Comparison of ENCODE assay signal across 26 mouse cellular contexts in the genomic region with DNA sequence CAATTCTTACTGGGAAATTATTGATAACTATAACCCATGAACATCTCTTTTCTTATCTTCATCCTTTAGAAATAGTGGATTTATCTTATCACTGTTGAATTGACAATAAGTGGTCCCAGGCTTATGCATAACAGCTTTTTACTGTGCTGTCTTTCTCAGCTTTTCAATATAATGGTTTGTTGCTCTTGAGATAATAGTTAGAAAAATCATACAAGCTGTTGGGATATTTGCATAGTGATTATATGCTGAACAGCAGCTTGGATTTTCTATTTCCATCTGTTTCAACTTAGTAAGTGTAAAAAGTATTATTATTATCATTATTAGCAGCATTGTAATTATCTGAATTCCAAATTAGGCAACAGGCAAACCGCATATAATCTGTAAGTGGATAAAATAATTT.
DNase-seq lines count a peak whose midpoint lies in the region; ATAC-seq lines count a peak whose summit lies in the region.
"Had no signal": no experiment of that assay in that cellular context is flagged by ENCODE, and none has a peak within 500 bp of the region (broad histone marks: within the 10 kb centered on the region; RNA-seq: fewer than 3 reads in every experiment).

No protein-coding gene starts in this region.

- H3K9ac ChIP-seq in forebrain, embryonic 13.5 days = no peak overlapping the region
- no peak overlapping the region for H3K9ac ChIP-seq in forebrain, embryonic 15.5 days (replicated peaks)
- no peak overlapping the region for H3K9ac ChIP-seq in forebrain, embryonic 12.5 days
- no peak overlapping the region for H3K9ac ChIP-seq in forebrain, embryonic 16.5 days (replicated peaks; ENCODE audit: low read depth, low read length)
- H3K9ac ChIP-seq: embryonic facial prominence, embryonic 13.5 days; embryonic facial prominence, embryonic 15.5 days had no signal

- no peaks in the 10 kb centered on the region for H3K4me1 ChIP-seq in forebrain, embryonic 13.5 days
- peaks cover 4% of the 10 kb centered on the region; the same call in 1 of the 2 replicates for H3K4me1 ChIP-seq in forebrain, embryonic 10.5 days
- H3K4me1 ChIP-seq in forebrain, embryonic 15.5 days = peaks cover 7% of the 10 kb centered on the region
- no peaks in the 10 kb centered on the region for H3K4me1 ChIP-seq in forebrain, embryonic 12.5 days
- H3K4me1 ChIP-seq in forebrain, embryonic 16.5 days (replicated peaks; ENCODE audit: control insufficient read depth, insufficient read depth, low read length) = peaks cover 5% of the 10 kb centered on the region
- H3K4me1 ChIP-seq: embryonic facial prominence, embryonic 15.5 days had no signal

- H3K9me3 ChIP-seq in forebrain, embryonic 13.5 days (replicated peaks) = no peaks in the 10 kb centered on the region
- H3K9me3 ChIP-seq in forebrain, embryonic 10.5 days = no peaks in the 10 kb centered on the region
- no peaks in the 10 kb centered on the region for H3K9me3 ChIP-seq in forebrain, embryonic 15.5 days
- no peaks in the 10 kb centered on the region for H3K9me3 ChIP-seq in forebrain, embryonic 12.5 days
- H3K9me3 ChIP-seq in forebrain, embryonic 16.5 days (ENCODE audit: control insufficient read depth, low read length) = no peaks in the 10 kb centered on the region
- H3K9me3 ChIP-seq: embryonic facial prominence, embryonic 13.5 days; embryonic facial prominence, embryonic 15.5 days; G1E had no signal

- H3K4me2 ChIP-seq in forebrain, embryonic 13.5 days = no peak overlapping the region
- H3K4me2 ChIP-seq in forebrain, embryonic 15.5 days (replicated peaks) = no peak overlapping the region
- H3K4me2 ChIP-seq in forebrain, embryonic 12.5 days = no peak overlapping the region
- H3K4me2 ChIP-seq in forebrain, embryonic 16.5 days (ENCODE audit: low read length) = no peak overlapping the region
- H3K4me2 ChIP-seq: embryonic facial prominence, embryonic 13.5 days; embryonic facial prominence, embryonic 15.5 days had no signal

- whole genome bisulfite sequencing in forebrain, embryonic 13.5 days = 66% methylated on average over 1 of the region's 1 CpGs
- WGBS in forebrain, embryonic 10.5 days = 87% methylated on average over 1 of the region's 1 CpGs
- 48% methylated on average over 1 of the region's 1 CpGs for WGBS in forebrain, embryonic 15.5 days
- WGBS in forebrain, embryonic 12.5 days = 80% methylated on average over 1 of the region's 1 CpGs
- WGBS in forebrain, embryonic 16.5 days = 48% methylated on average over 1 of the region's 1 CpGs

- H3K4me3 ChIP-seq in forebrain, embryonic 13.5 days = no peak overlapping the region
- H3K4me3 ChIP-seq in forebrain, embryonic 10.5 days = no peak overlapping the region
- H3K4me3 ChIP-seq in forebrain, embryonic 15.5 days = no peak overlapping the region
- no peak overlapping the region for H3K4me3 ChIP-seq in forebrain, embryonic 12.5 days (replicated peaks)
- no peak overlapping the region for H3K4me3 ChIP-seq in forebrain, embryonic 16.5 days (replicated peaks; ENCODE audit: low read length)
- H3K4me3 ChIP-seq: embryonic facial prominence, embryonic 13.5 days; embryonic facial prominence, embryonic 15.5 days; erythroblast, embryonic 14.5 days had no signal

- DNase-seq in forebrain, embryonic 10.5 days (ENCODE audit: extremely low spot score, low spot score) = no peak
- peak; percentile 13 for DNase-seq in brain, adult 2 months (ENCODE audit: low read depth, low spot score)
- DNase-seq in spleen, postnatal 10 days (ENCODE audit: low spot score in 2 of 2) = no peak
- no peak for DNase-seq in kidney, adult 11 months
- DNase-seq: adrenal gland, adult 2 months; adrenal gland, postnatal 10 days; adrenal gland, postnatal 25 days; B cell, adult 2 months; cerebellum, adult 11 months; cerebellum, adult 18-20 months; cerebellum, adult 8-10 months; cerebellum, adult 9-11 months; cerebellum, postnatal 14 days; cerebellum, postnatal 36 days; embryo, embryonic 11 days had no signal

- H3K27me3 ChIP-seq in forebrain, embryonic 13.5 days = no peaks in the 10 kb centered on the region
- no peaks in the 10 kb centered on the region for H3K27me3 ChIP-seq in forebrain, embryonic 10.5 days (ENCODE audit: poor library complexity, severe bottlenecking)
- H3K27me3 ChIP-seq in forebrain, embryonic 15.5 days = no peaks in the 10 kb centered on the region
- no peaks in the 10 kb centered on the region for H3K27me3 ChIP-seq in forebrain, embryonic 12.5 days
- no peaks in the 10 kb centered on the region for H3K27me3 ChIP-seq in forebrain, embryonic 16.5 days (replicated peaks; ENCODE audit: control insufficient read depth, insufficient read depth, low read length)
- H3K27me3 ChIP-seq: CH12.LX; embryonic facial prominence, embryonic 13.5 days; embryonic facial prominence, embryonic 15.5 days; Patski had no signal

- no peak overlapping the region for H3K27ac ChIP-seq in forebrain, embryonic 13.5 days
- no peak overlapping the region for H3K27ac ChIP-seq in forebrain, embryonic 10.5 days
- H3K27ac ChIP-seq in forebrain, embryonic 15.5 days (replicated peaks) = peak overlapping the region; percentile 31; the same call in 1 of the 2 replicates
- H3K27ac ChIP-seq in forebrain, embryonic 12.5 days = no peak overlapping the region
- H3K27ac ChIP-seq in forebrain, embryonic 16.5 days (ENCODE audit: low read length) = no peak overlapping the region
- H3K27ac ChIP-seq: embryonic facial prominence, embryonic 13.5 days; embryonic facial prominence, embryonic 15.5 days had no signal

- ATAC-seq in forebrain, embryonic 13.5 days = peak; percentile 41; the same call in 1 of the 2 replicates
- ATAC-seq in forebrain, embryonic 15.5 days (replicated peaks) = peak; percentile 63
- no peak for ATAC-seq in forebrain, embryonic 12.5 days (ENCODE audit: low FRiP score)
- ATAC-seq in forebrain, embryonic 16.5 days = peak; percentile 63; the same call in 1 of the 2 replicates
- ATAC-seq: CD4-positive, CD25-positive, alpha-beta regulatory T cell, adult 4 months; Patski had no signal

- H3K36me3 ChIP-seq in forebrain, embryonic 13.5 days (ENCODE audit: poor library complexity, severe bottlenecking) = no peaks in the 10 kb centered on the region
- no peaks in the 10 kb centered on the region for H3K36me3 ChIP-seq in forebrain, embryonic 10.5 days (replicated peaks)
- no peaks in the 10 kb centered on the region for H3K36me3 ChIP-seq in forebrain, embryonic 15.5 days
- no peaks in the 10 kb centered on the region for H3K36me3 ChIP-seq in forebrain, embryonic 12.5 days (replicated peaks)
- no peaks in the 10 kb centered on the region for H3K36me3 ChIP-seq in forebrain, embryonic 16.5 days (ENCODE audit: control insufficient read depth, insufficient read depth)
- H3K36me3 ChIP-seq: embryonic facial prominence, embryonic 13.5 days; embryonic facial prominence, embryonic 15.5 days; G1E had no signal
